Mouse (Mus musculus) heart, postnatal 36 days (tissue): ENCODE data around the gene Gm43191. TPM values are rescaled to one million over a fixed set of nuclear protein-coding genes. Genes with fewer than 3 reads are reported as not detected.
A peak's percentile ranks its signal among the peaks of the same experiment; 100 is the strongest.

Source experiments
- DNase-seq, 2 experiments: peaks; one replicate each; pipeline ENCODE4 v3.0.0; 2021 to 2022
- intact Hi-C: fragments of 180-260 bp; cut with DNase I; formaldehyde crosslinking; loops from one replicate; pipeline ENCODE4 v1.15.1; 2025
- total RNA-seq, 2 experiments: library from RNA; stranded (reverse); gene quantifications; 2 replicates each; pipeline ENCODE4 v1.2.3; 2021

Gm43191 gene
- total RNA-seq = not detected

- intact Hi-C loops = no loop called here
- no peak for DNase-seq
These were observed at the start of gene Gm43191 for GRCm38 (mm10) chr3:116681160-116681559. Gm43191 (minus strand) TSS chr3:116681260.

GRCm38 (mm10) chr3:116729483-116730174 is 48.6 kb upstream of the Gm43191 start:
- DNase-seq = no peak

GRCm38 (mm10) chr3:116726807-116727206 is 45.7 kb upstream of the Gm43191 start:
- intact Hi-C loops = no loop called here
- peak; percentile 19 to 29 for DNase-seq

More at GRCm38 (mm10) chr3:116729483-116730174, 48.6 kb upstream of the Gm43191 start:
- intact Hi-C loops = no loop called here

GRCm38 (mm10) chr3:116723496-116724481 is 42.7 kb upstream of the Gm43191 start:
- DNase-seq = no peak
- intact Hi-C loops = no loop called here

GRCm38 (mm10) chr3:116722980-116723379 is 41.9 kb upstream of the Gm43191 start:
- intact Hi-C loops = no loop called here

GRCm38 (mm10) chr3:116718951-116719350 is 37.9 kb upstream of the Gm43191 start:
- intact Hi-C loops = no loop called here

More at GRCm38 (mm10) chr3:116722980-116723379, 41.9 kb upstream of the Gm43191 start:
- DNase-seq = no peak

GRCm38 (mm10) chr3:116713031-116713430 is 32.0 kb upstream of the Gm43191 start:
- intact Hi-C loops = loop anchor here (2.0 kb wide), 1 partner anchor 50 kb away; the partner anchor contains the start of gene Mfsd14a
- no peak for DNase-seq

More at GRCm38 (mm10) chr3:116718951-116719350, 37.9 kb upstream of the Gm43191 start:
- no peak for DNase-seq

GRCm38 (mm10) chr3:116712436-116712881 is 31.4 kb upstream of the Gm43191 start, which contains the start of gene Slc35a3:
Slc35a3 (minus strand) TSS chr3:116712831.
- intact Hi-C loops = loop anchor here (2.0 kb wide), 1 partner anchor 50 kb away; the partner anchor contains the start of gene Mfsd14a
- no peak for DNase-seq

- intact Hi-C loops = loop anchor here (2.0 kb wide), 1 partner anchor 49 kb away; the partner anchor contains the start of gene Mfsd14a
- peak; percentile 85 to 90 for DNase-seq
These were observed 30.8 kb upstream of the Gm43191 start for GRCm38 (mm10) chr3:116711624-116712435.

GRCm38 (mm10) chr3:116710941-116711340 is 29.9 kb upstream of the Gm43191 start:
- intact Hi-C loops = no loop called here
- DNase-seq = no peak

GRCm38 (mm10) chr3:116705637-116706204 is 24.7 kb upstream of the Gm43191 start:
- no peak for DNase-seq
- intact Hi-C loops = no loop called here

GRCm38 (mm10) chr3:116703835-116704234 is 22.8 kb upstream of the Gm43191 start:
- DNase-seq = no peak
- intact Hi-C loops = no loop called here

- DNase-seq = no peak
- intact Hi-C loops = no loop called here
These were observed 21.7 kb upstream of the Gm43191 start for GRCm38 (mm10) chr3:116702647-116703272.

- no peak for DNase-seq
- intact Hi-C loops = no loop called here
These were observed 20.5 kb upstream of the Gm43191 start for GRCm38 (mm10) chr3:116701601-116702000.

- intact Hi-C loops = loop anchor here (2.0 kb wide), 1 partner anchor 50 kb away; no protein-coding TSS in a partner anchor
- DNase-seq = no peak
These were observed 17.7 kb upstream of the Gm43191 start for GRCm38 (mm10) chr3:116698786-116699185.

GRCm38 (mm10) chr3:116695666-116695985 is 14.6 kb upstream of the Gm43191 start:
- DNase-seq = no peak
- intact Hi-C loops = no loop called here

GRCm38 (mm10) chr3:116694955-116695665 is 14.1 kb upstream of the Gm43191 start:
- no peak for DNase-seq
- intact Hi-C loops = no loop called here

- intact Hi-C loops = no loop called here
- DNase-seq = no peak
These were observed 13.3 kb upstream of the Gm43191 start for GRCm38 (mm10) chr3:116694312-116694711.
